Mouse (Mus musculus) cortical plate, adult 2 months (tissue): ENCODE data around the gene Kdm4b. TPM values are rescaled to one million over a fixed set of nuclear protein-coding genes. Genes with fewer than 3 reads are reported as not detected.

ENCODE experiments used
- H3K27ac ChIP-seq: fragments of 200-500 bp; 2 replicates; pipeline ENCODE4 v1.5.1; 2012; ENCODE audit warnings: low read length, control low read depth, inconsistent platforms; ENCODE audit not compliant: insufficient read depth
- H3K4me1 ChIP-seq: fragments of 200-500 bp; 2 replicates; pipeline ENCODE4 v1.6.1; 2011; ENCODE audit warnings: low read length; ENCODE audit not compliant: control insufficient read depth, insufficient read depth
- H3K4me3 ChIP-seq: fragments of 200-500 bp; 2 replicates; pipeline ENCODE4 v1.5.1; 2011; ENCODE audit warnings: mild to moderate bottlenecking, low read length, control low read depth; ENCODE audit not compliant: insufficient read depth
- CTCF ChIP-seq: fragments of 200-500 bp; IDR thresholded peaks from 2 replicates; pipeline ENCODE4 v1.5.1; 2011; ENCODE audit warnings: mild to moderate bottlenecking, control low read depth, low read length; ENCODE audit not compliant: insufficient read depth; ENCODE audit errors: extremely low read depth
- POLR2A ChIP-seq: fragments of 200-500 bp; IDR thresholded peaks from 2 replicates; pipeline ENCODE4 v1.6.1; 2011; ENCODE audit warnings: mild to moderate bottlenecking, low read length, control low read depth; ENCODE audit not compliant: insufficient read depth; ENCODE audit errors: extremely low read depth
- polyA plus RNA-seq: library from polyadenylated mRNA; depleted of rRNA; stranded (reverse); fragments of >200 nt; gene quantifications from 2 replicates; pipeline ENCODE4 v1.2.3, GENCODE M21; 2012; rRNA removed

Gene Kdm4b
- polyA plus RNA-seq = 43.5 and 45.0 TPM in 2 replicates

DNA sequence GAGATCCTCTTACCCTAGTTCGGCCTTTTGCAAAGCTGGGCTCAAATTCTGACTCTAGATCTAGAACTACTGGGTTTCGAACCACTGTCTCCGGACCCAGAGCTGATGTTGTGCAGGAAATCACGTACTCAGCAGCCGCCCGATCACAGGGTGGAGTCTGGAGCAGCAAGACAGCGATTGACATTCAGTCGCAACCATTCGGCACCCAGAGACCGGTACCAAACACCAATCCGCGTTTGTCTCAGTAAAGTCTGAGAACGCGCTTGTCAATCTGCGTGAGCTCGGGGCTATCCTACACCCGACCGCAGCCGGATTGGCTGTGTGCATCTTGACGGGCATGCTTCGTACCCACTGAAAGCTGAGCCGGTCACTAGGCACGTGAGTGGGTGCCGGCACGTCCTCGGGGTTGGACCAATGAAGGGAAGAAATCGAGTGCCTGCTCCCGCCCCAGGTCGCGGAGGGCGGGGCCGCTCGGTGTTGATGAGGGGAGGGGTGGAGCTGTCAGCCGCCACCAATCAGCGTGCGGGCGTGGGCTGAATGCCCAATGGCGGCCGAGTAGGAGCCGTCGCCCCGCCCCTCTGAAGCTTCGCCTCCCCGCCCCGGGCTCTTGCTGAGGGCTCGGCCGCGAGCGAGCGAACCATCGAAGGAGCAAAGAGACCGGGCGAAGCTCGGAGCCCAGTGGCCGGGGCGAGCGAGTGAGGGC lies at the start of gene Kdm4b:
TSS of gene Kdm4b (plus strand) at position 613 of the 703 bp plus-strand sequence.
- Histone ChIP-seq H3K4me1 (peaks cover 9% of the 10 kb centered on the region; the same call in 1 of the 2 replicates), H3K4me3 (peak within 1 kb of the TSS; percentile 87), H3K27ac (0 out of 2 replicates have a peak within 1 kb of the TSS, but pooled peaks have one; percentile 7)
- TF ChIP-seq POLR2A (peak; percentile 86), CTCF (no peak)

DNA sequence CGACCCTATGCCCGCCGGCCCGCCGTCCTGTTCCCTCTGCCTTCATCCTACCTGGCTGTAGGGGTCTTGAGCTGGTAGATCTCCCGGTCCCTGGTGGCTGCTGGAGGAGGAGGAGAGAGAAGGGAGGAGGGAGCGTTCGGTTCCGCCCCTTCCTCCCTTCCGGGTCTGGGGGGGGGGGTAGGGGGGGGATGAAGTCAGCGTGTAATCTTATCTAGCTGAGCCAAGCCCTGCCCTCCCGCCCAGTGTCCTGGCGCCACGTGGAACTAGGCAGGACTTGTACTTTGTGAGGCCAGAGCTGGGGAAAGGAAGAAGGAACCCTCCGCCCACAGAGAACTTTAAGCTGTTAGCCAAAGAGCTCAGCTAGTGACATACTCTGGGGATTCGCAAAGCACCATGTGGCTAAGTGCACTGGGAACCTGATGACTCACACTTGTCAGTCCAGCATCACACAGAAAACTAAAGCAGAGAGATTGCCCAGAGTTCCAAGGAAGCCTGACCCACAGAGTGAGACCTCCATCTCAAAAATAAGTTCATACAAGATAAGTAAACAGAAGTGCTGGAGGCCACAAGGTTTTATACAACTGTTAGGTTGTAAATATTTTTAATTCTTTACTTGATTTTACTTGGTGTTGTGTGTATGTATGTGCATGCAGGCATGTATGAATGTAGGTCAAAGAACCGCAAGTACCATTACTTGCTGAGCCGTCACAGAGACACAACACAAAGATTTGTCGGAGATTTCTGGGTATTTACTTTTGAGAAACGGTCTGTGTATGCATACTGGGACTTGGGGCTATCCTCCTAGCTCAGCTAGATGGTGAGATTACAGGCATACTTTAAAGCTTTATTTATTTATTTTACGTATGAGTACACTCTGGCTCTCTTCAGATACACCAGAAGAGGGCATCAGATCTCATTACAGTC lies 49.0 kb upstream of the Kdm4b start, which contains the start of gene Ticam1:
TSS of gene Ticam1 (minus strand) at position 144 of the 924 bp plus-strand sequence.
- Histone ChIP-seq H3K4me3 (peak within 1 kb of the TSS; percentile 45), H3K4me1 (peaks cover 2% of the 10 kb centered on the region), H3K27ac (peak within 1 kb of the TSS; percentile 25)
- TF ChIP-seq CTCF (no peak), POLR2A (peak; percentile 61; the same call in 1 of the 2 replicates)

DNA sequence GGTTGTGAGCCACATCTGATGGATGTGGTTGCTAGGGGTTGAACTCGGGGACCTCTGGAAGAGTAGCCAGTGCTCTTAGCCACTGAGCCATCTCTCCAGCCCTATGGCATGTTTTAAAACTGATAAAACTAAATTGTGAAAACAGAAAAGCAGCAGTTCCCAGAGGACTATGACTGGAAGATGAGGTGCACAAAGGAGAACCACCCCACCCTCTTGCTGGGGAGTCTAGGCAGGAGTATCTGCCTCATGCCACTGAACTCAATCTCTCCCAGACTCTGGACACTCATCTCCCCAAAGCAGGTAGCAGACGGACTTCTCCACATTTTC lies 48.3 kb upstream of the Kdm4b start:
- Histone ChIP-seq H3K4me1 (no peaks in the 10 kb centered on the region), H3K27ac (no peak overlapping the region), H3K4me3 (no peak overlapping the region)
- TF ChIP-seq POLR2A (no peak), CTCF (0 out of 2 replicates have a peak, but pooled peaks have one; percentile 6)

DNA sequence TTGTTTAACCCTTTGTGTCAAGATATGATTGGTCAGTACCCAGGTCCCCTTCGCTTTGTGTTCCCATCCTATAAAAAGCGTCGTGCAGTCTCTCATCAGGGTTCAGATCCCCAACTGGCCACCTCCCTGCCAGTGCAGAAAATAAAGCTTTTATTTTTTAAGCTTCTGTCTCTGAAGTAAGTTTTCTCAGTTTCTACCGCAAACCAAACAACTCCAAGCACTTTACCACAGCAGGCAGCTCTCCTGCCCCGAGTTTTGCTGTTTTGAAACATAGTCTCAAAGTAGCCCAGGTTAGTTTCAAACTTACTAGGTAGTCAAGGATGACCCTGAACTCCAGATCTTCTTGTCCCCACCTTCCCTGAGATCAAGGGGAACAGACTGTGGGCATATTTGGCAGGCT lies 47.5 kb upstream of the Kdm4b start:
- Histone ChIP-seq H3K4me3 (no peak overlapping the region), H3K27ac (no peak overlapping the region), H3K4me1 (peaks cover 2% of the 10 kb centered on the region; the same call in 1 of the 2 replicates)
- no peak for TF ChIP-seq CTCF
- no peak for TF ChIP-seq POLR2A

DNA sequence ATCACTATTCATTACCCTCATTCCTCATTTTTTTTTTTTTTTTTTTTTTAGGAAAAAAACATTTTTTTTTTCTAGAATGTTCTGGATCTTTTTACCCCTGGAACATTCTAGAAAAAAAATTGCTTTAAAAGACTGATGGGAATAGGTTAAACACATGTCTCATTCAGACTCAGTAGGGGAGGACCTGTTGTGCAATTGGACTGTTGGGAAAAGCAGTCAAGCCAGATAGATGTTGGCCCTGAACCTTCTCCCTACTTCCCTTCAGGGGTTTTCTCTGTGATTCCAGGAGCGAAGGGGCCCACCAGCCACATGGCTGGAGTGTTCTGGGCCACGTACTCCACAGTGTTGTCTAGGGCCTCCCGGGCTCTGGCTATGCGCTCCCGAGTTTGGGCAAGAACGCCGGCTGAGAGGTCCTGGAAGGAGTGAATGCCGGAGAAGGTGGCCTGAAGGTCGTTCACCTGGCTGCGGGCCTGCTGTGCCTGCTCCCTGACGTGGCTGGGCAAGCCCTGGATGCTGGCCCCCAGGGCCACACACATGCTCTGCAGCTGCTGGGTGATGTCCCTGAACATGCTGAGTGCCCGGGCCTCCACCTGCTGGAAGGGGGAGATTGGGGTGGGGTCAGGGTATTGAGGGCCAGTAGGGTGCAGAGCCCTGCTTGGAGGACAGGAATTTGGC lies 46.2 kb upstream of the Kdm4b start:
- Histone ChIP-seq H3K27ac (no peak overlapping the region), H3K4me1 (peaks cover 2% of the 10 kb centered on the region; the same call in 1 of the 2 replicates), H3K4me3 (no peak overlapping the region)
- TF ChIP-seq POLR2A = no peak
- TF ChIP-seq CTCF = no peak

DNA sequence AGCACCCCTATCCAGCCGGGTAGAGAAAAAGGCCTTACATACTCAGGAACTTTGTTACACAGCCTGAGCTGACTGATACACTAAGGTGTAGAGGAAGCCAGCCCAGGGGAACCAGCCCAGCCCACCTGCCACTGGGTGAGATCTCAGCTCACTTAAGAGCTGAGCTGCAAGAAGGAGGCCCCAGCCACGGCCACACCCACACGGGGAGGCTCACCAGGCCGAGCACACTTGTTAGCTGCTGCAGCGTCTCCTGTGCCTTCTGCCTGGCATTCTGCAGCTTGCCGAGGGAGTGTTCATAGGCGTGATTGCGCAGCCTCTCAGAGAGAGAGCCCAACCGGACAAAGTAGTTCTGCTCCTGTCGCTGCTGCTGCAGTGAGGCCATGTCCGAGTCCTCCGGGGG lies 44.7 kb upstream of the Kdm4b start:
- TF ChIP-seq POLR2A (no peak), CTCF (no peak)
- H3K4me1 ChIP-seq = peaks cover 2% of the 10 kb centered on the region; the same call in 1 of the 2 replicates
- H3K4me3 ChIP-seq = no peak overlapping the region
- H3K27ac ChIP-seq = no peak overlapping the region

DNA sequence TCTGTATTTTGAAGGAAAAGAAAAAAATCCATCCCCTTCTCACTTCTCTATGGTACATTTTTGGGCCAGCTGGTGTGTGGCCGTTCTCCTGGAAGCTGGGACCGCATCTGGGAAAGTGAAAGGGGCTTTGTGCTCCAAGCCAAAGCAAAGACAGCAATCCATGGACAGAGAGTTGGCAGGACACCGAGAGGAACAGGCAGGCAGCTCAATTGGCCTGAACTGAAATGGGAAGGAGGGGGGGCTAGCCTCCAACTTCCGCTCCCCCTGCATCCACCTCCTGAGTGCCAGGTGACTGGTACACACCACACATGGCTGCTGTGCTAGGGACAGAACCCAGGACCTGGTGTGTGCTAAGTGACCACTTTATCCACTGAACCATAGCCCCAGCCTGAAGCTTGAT lies 43.1 kb upstream of the Kdm4b start:
- Histone ChIP-seq H3K4me1 (peaks cover 2% of the 10 kb centered on the region; the same call in 1 of the 2 replicates), H3K27ac (peak overlapping the region; percentile 8), H3K4me3 (no peak overlapping the region)
- TF ChIP-seq CTCF = no peak
- 0 out of 2 replicates have a peak, but pooled peaks have one; percentile 32 for TF ChIP-seq POLR2A

DNA sequence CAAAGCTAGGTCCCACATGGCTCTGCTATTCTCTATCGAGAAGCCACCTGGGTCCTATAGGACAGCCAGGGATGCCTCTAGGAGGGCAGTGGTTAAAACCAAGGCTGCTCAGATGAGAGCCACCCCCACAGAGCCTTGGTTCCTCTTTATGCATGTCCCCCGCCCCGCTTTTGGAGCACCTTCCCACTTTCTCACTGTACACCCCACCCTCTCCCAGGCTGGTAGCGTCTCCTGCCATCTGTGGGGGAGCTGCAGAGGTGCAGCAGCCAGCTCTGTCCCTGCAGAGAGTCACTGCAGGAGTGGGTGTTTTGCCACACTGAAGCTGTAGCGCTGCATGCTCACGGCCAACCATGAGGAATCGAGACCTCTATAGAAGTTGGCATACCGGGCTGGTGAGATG lies 42.5 kb upstream of the Kdm4b start:
- peaks cover 2% of the 10 kb centered on the region; the same call in 1 of the 2 replicates for H3K4me1 ChIP-seq
- TF ChIP-seq CTCF (no peak), POLR2A (no peak)
- H3K27ac ChIP-seq = peak overlapping the region; percentile 8
- H3K4me3 ChIP-seq = no peak overlapping the region

DNA sequence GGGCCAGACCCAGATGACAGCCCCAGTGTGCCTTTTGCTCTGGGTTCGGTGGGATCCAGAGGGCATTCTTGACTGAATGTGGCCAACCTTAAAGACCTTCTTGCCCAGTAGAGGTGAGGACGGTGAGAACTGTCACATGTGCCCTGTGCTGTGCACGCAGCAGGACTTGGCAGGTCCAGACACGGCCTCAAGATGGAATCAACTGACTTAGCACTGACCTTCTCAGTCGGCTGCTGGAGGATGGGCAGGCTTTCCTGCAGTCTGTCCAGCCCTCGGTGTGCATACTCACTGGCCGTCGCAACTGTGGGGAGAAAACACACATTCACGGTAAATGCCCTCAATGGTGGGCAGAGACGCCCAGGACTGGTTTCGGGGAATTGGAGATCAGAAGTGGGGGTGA lies 39.9 kb upstream of the Kdm4b start:
- no peak overlapping the region for H3K4me3 ChIP-seq
- H3K4me1 ChIP-seq = peaks cover 4% of the 10 kb centered on the region; the same call in 1 of the 2 replicates
- TF ChIP-seq POLR2A (no peak), CTCF (no peak)
- no peak overlapping the region for H3K27ac ChIP-seq
